8 mouse cellular contexts compared by ENCODE assay signal in the genomic region with DNA sequence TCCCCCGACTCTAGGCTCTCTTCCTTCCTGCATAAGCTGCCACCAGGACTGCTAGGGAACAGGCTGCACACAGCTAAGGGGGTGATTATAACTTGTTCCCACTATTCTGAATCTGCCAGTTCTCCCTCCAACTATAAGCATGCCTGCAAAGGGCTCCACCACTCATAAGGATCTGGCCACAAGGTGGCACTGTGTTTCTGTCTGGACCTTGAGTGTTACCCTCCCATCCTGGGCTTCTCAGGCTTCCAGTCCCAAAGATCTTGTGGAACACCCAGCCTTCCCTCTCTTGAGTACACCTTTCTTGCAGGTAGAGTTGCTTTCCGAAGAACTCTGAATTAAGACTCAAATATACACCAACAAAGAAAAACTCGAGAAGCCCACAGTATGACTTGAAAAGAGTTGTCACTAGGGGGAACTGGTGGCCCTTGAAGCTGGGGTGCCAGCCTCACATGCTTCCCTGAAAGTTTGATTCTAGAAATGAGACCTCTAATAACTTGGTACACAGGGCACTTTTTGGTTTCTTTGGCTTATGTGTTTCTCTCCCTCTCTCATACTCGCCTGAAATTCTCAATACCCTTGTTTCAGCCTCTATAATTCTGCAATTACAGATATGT. TPM values are rescaled to one million over a fixed set of nuclear protein-coding genes. Genes with fewer than 3 reads are reported as not detected.
DNase-seq lines count a peak whose midpoint lies in the region; ATAC-seq and TF ChIP-seq lines count a peak whose summit lies in the region.

No protein-coding gene starts in this region.

- no peak overlapping the region for H3K9ac ChIP-seq in embryonic facial prominence, embryonic 15.5 days
- H3K9ac ChIP-seq in heart, embryonic 12.5 days: no peak overlapping the region
- H3K9ac ChIP-seq in kidney, postnatal 0 days (ENCODE audit: low read depth, low read length): no peak overlapping the region
- no peak overlapping the region for H3K9ac ChIP-seq in liver, embryonic 11.5 days (ENCODE audit: low read depth, low read length)
- no peak overlapping the region for H3K9ac ChIP-seq in stomach, embryonic 14.5 days (replicated peaks; ENCODE audit: low read depth, low read length)

- WGBS in embryonic facial prominence, embryonic 15.5 days: 26% methylated on average over 4 of the region's 4 CpGs
- 28% methylated on average over 4 of the region's 4 CpGs for WGBS in heart, embryonic 12.5 days
- 36% methylated on average over 4 of the region's 4 CpGs for WGBS in kidney, postnatal 0 days
- 31% methylated on average over 4 of the region's 4 CpGs for WGBS in liver, embryonic 11.5 days
- WGBS in stomach, embryonic 14.5 days: 35% methylated on average over 4 of the region's 4 CpGs

- TF ChIP-seq CTCF in C2C12 (IDR thresholded peaks at IDR 0.05; ENCODE audit: control insufficient read depth, insufficient read depth, insufficient read length): peak; percentile 83
- TF ChIP-seq CTCF in bone marrow macrophage, adult 2 months (IDR thresholded peaks at IDR 0.05; ENCODE audit: low read depth, low read length): peak; percentile 96
- peak; percentile 94 for TF ChIP-seq CTCF in kidney, postnatal 0 days (IDR thresholded peaks at IDR 0.05; ENCODE audit: low read depth)

- DNase-seq in kidney, postnatal 0 days (ENCODE audit: low spot score): peak; percentile 92
- peak; percentile 67 for DNase-seq in liver, embryonic 11.5 days (ENCODE audit: low spot score)
- peak; percentile 69 to 79 for DNase-seq in natural killer cell, adult 2 months (ENCODE audit: low spot score in 2 of 2)

- no peak overlapping the region for H3K4me2 ChIP-seq in embryonic facial prominence, embryonic 15.5 days (replicated peaks)
- no peak overlapping the region for H3K4me2 ChIP-seq in heart, embryonic 12.5 days
- H3K4me2 ChIP-seq in kidney, postnatal 0 days (ENCODE audit: low read length): no peak overlapping the region
- H3K4me2 ChIP-seq in liver, embryonic 11.5 days: no peak overlapping the region
- H3K4me2 ChIP-seq in stomach, embryonic 14.5 days (replicated peaks; ENCODE audit: low read depth, low read length): no peak overlapping the region

- ATAC-seq in embryonic facial prominence, embryonic 15.5 days (ENCODE audit: insufficient number of reproducible peaks, low FRiP score, low TSS enrichment, low read depth): 0 out of 2 replicates have a peak, but pooled peaks have one; percentile 48
- peak; percentile 58; the same call in 1 of the 2 replicates for ATAC-seq in heart, embryonic 12.5 days (ENCODE audit: insufficient number of reproducible peaks, low FRiP score)
- ATAC-seq in kidney, postnatal 0 days (replicated peaks; ENCODE audit: low FRiP score, low read depth): peak; percentile 62
- ATAC-seq in liver, embryonic 11.5 days (replicated peaks; ENCODE audit: low FRiP score): peak; percentile 77
- peak; percentile 77 for ATAC-seq in stomach, embryonic 14.5 days (ENCODE audit: insufficient number of reproducible peaks, insufficient read depth, low FRiP score, low read depth)

- H3K36me3 ChIP-seq in C2C12 (ENCODE audit: control insufficient read depth, insufficient read depth): peaks cover under 1% of the 10 kb centered on the region
- H3K36me3 ChIP-seq in embryonic facial prominence, embryonic 15.5 days: no peaks in the 10 kb centered on the region
- H3K36me3 ChIP-seq in heart, embryonic 12.5 days: peaks cover 48% of the 10 kb centered on the region
- H3K36me3 ChIP-seq in kidney, postnatal 0 days (ENCODE audit: insufficient read depth, low read length): peaks cover 17% of the 10 kb centered on the region; the same call in 1 of the 2 replicates
- peaks cover 8% of the 10 kb centered on the region; the same call in 1 of the 2 replicates for H3K36me3 ChIP-seq in liver, embryonic 11.5 days (ENCODE audit: control insufficient read depth, insufficient read depth, low read length)
- H3K36me3 ChIP-seq in stomach, embryonic 14.5 days (ENCODE audit: control insufficient read depth, insufficient read depth, low read length): no peaks in the 10 kb centered on the region; the same call in 1 of the 2 replicates

- no peak overlapping the region for H3ac ChIP-seq in C2C12 (ENCODE audit: control insufficient read depth, insufficient read length, low read depth)

- no peak overlapping the region for H3K4me3 ChIP-seq in C2C12 (ENCODE audit: insufficient read depth, poor library complexity, severe bottlenecking)
- no peak overlapping the region for H3K4me3 ChIP-seq in bone marrow macrophage, adult 2 months (ENCODE audit: insufficient read depth, low read length)
- H3K4me3 ChIP-seq in embryonic facial prominence, embryonic 15.5 days (replicated peaks): no peak overlapping the region
- H3K4me3 ChIP-seq in heart, embryonic 12.5 days: no peak overlapping the region
- no peak overlapping the region for H3K4me3 ChIP-seq in kidney, postnatal 0 days (replicated peaks; ENCODE audit: low read depth, low read length)
- no peak overlapping the region for H3K4me3 ChIP-seq in liver, embryonic 11.5 days (ENCODE audit: low read depth, low read length)
- no peak overlapping the region for H3K4me3 ChIP-seq in stomach, embryonic 14.5 days (ENCODE audit: low read depth, low read length)

- no peaks in the 10 kb centered on the region for H3K79me3 ChIP-seq in C2C12 (ENCODE audit: low read depth)

- H3K79me2 ChIP-seq in C2C12 (ENCODE audit: control insufficient read depth, insufficient read depth): no peaks in the 10 kb centered on the region

- no peaks in the 10 kb centered on the region for H3K9me3 ChIP-seq in embryonic facial prominence, embryonic 15.5 days (replicated peaks)
- no peaks in the 10 kb centered on the region for H3K9me3 ChIP-seq in heart, embryonic 12.5 days (replicated peaks)
- H3K9me3 ChIP-seq in kidney, postnatal 0 days (replicated peaks; ENCODE audit: low read length): no peaks in the 10 kb centered on the region
- no peaks in the 10 kb centered on the region for H3K9me3 ChIP-seq in liver, embryonic 11.5 days (ENCODE audit: control insufficient read depth, low read length)
- H3K9me3 ChIP-seq in stomach, embryonic 14.5 days (ENCODE audit: control insufficient read depth, low read depth, low read length): no peaks in the 10 kb centered on the region

- H3K4me1 ChIP-seq in bone marrow macrophage, adult 2 months (ENCODE audit: control insufficient read depth, insufficient read depth, low read length): no peaks in the 10 kb centered on the region
- no peaks in the 10 kb centered on the region for H3K4me1 ChIP-seq in embryonic facial prominence, embryonic 15.5 days
- H3K4me1 ChIP-seq in heart, embryonic 12.5 days (replicated peaks): peaks cover 7% of the 10 kb centered on the region
- no peaks in the 10 kb centered on the region for H3K4me1 ChIP-seq in kidney, postnatal 0 days (replicated peaks; ENCODE audit: insufficient read depth, low read length)
- no peaks in the 10 kb centered on the region for H3K4me1 ChIP-seq in liver, embryonic 11.5 days (replicated peaks; ENCODE audit: control insufficient read depth, insufficient read depth, low read length)
- no peaks in the 10 kb centered on the region for H3K4me1 ChIP-seq in stomach, embryonic 14.5 days (ENCODE audit: control insufficient read depth, insufficient read depth, low read length)

- TF ChIP-seq POLR2A in bone marrow macrophage, adult 2 months (IDR thresholded peaks at IDR 0.05; ENCODE audit: borderline replicate concordance, low read depth, low read length): no peak

- no peak overlapping the region for H3K27ac ChIP-seq in bone marrow macrophage, adult 2 months (ENCODE audit: insufficient read depth, low read depth, low read length)
- H3K27ac ChIP-seq in embryonic facial prominence, embryonic 15.5 days (replicated peaks): no peak overlapping the region
- no peak overlapping the region for H3K27ac ChIP-seq in heart, embryonic 12.5 days (ENCODE audit: poor library complexity, severe bottlenecking)
- no peak overlapping the region for H3K27ac ChIP-seq in kidney, postnatal 0 days
- no peak overlapping the region for H3K27ac ChIP-seq in liver, embryonic 11.5 days (ENCODE audit: low read depth, low read length)
- no peak overlapping the region for H3K27ac ChIP-seq in stomach, embryonic 14.5 days (ENCODE audit: low read length)

- H3K27me3 ChIP-seq in C2C12 (ENCODE audit: control insufficient read depth, insufficient read depth, insufficient read length): no peaks in the 10 kb centered on the region
- H3K27me3 ChIP-seq in embryonic facial prominence, embryonic 15.5 days: no peaks in the 10 kb centered on the region
- H3K27me3 ChIP-seq in heart, embryonic 12.5 days (replicated peaks): no peaks in the 10 kb centered on the region
- no peaks in the 10 kb centered on the region for H3K27me3 ChIP-seq in kidney, postnatal 0 days (ENCODE audit: insufficient read depth, low read length)
- no peaks in the 10 kb centered on the region for H3K27me3 ChIP-seq in liver, embryonic 11.5 days (replicated peaks; ENCODE audit: control insufficient read depth, insufficient read depth, low read length)
- H3K27me3 ChIP-seq in stomach, embryonic 14.5 days (ENCODE audit: control insufficient read depth, insufficient read depth, low read length): no peaks in the 10 kb centered on the region

RNA-seq across cellular contexts. Expression of gene Lime1, which starts 12.8 kb away (rescaled TPM):
- 7.3 TPM for polyA plus RNA-seq in C2C12 (2012; fragmentation: generic; extraction: Trizol)
- 10.9 and 15.7 TPM in 2 replicates for polyA plus RNA-seq in bone marrow macrophage, adult 2 months (2012; ENCODE audit: insufficient read depth, insufficient read length, missing spikeins)
- 23.6 and 24.7 TPM in 2 replicates for polyA plus RNA-seq in embryonic facial prominence, embryonic 15.5 days (2015; fragmentation: Nextera tagmentation; extraction: Ambion mirVana)
- 16.2 and 16.9 TPM in 2 replicates for polyA plus RNA-seq in heart, embryonic 12.5 days (2016; fragmentation: Nextera tagmentation; extraction: Ambion mirVana)
- 14.7 TPM in 2 replicates for polyA plus RNA-seq in kidney, postnatal 0 days (2015; fragmentation: Nextera tagmentation; extraction: Ambion mirVana)
- polyA plus RNA-seq in liver, embryonic 11.5 days (2014; fragmentation: Nextera tagmentation; extraction: Ambion mirVana): 17.0 and 20.2 TPM in 2 replicates
- 18.3 and 20.8 TPM in 2 replicates for polyA plus RNA-seq in stomach, embryonic 14.5 days (2014; fragmentation: Nextera tagmentation; extraction: Ambion mirVana)

RNA-seq across cellular contexts. Expression of gene Arfrp1, which starts 27.5 kb away (rescaled TPM):
- polyA plus RNA-seq in C2C12 (2012; fragmentation: generic; extraction: Trizol): 45.9 TPM
- 41.3 and 47.7 TPM in 2 replicates for polyA plus RNA-seq in bone marrow macrophage, adult 2 months (2012; ENCODE audit: insufficient read depth, insufficient read length, missing spikeins)
- 65.2 and 65.3 TPM in 2 replicates for polyA plus RNA-seq in embryonic facial prominence, embryonic 15.5 days (2015; fragmentation: Nextera tagmentation; extraction: Ambion mirVana)
- 50.0 and 54.1 TPM in 2 replicates for polyA plus RNA-seq in heart, embryonic 12.5 days (2016; fragmentation: Nextera tagmentation; extraction: Ambion mirVana)
- 47.5 and 48.7 TPM in 2 replicates for polyA plus RNA-seq in kidney, postnatal 0 days (2015; fragmentation: Nextera tagmentation; extraction: Ambion mirVana)
- polyA plus RNA-seq in liver, embryonic 11.5 days (2014; fragmentation: Nextera tagmentation; extraction: Ambion mirVana): 48.7 and 48.9 TPM in 2 replicates
- polyA plus RNA-seq in stomach, embryonic 14.5 days (2014; fragmentation: Nextera tagmentation; extraction: Ambion mirVana): 44.2 and 51.4 TPM in 2 replicates

RNA-seq across cellular contexts. Expression of gene Zgpat, which starts 28.0 kb away (rescaled TPM):
- 16.5 TPM for polyA plus RNA-seq in C2C12 (2012; fragmentation: generic; extraction: Trizol)
- 18.7 and 22.5 TPM in 2 replicates for polyA plus RNA-seq in bone marrow macrophage, adult 2 months (2012; ENCODE audit: insufficient read depth, insufficient read length, missing spikeins)
- polyA plus RNA-seq in embryonic facial prominence, embryonic 15.5 days (2015; fragmentation: Nextera tagmentation; extraction: Ambion mirVana): 43.2 and 44.3 TPM in 2 replicates
- polyA plus RNA-seq in heart, embryonic 12.5 days (2016; fragmentation: Nextera tagmentation; extraction: Ambion mirVana): 33.8 and 33.9 TPM in 2 replicates
- polyA plus RNA-seq in kidney, postnatal 0 days (2015; fragmentation: Nextera tagmentation; extraction: Ambion mirVana): 32.2 and 33.1 TPM in 2 replicates
- polyA plus RNA-seq in liver, embryonic 11.5 days (2014; fragmentation: Nextera tagmentation; extraction: Ambion mirVana): 29.5 and 35.1 TPM in 2 replicates
- 32.1 and 37.3 TPM in 2 replicates for polyA plus RNA-seq in stomach, embryonic 14.5 days (2014; fragmentation: Nextera tagmentation; extraction: Ambion mirVana)
